Mouse (Mus musculus) NIH3T3 (cell line): ENCODE measurements around the gene Kdm5c.

Source experiments
- DNase-seq: peaks from one replicate; pipeline ENCODE4 v3.0.0-alpha.2; 2012; ENCODE audit warnings: low read depth

Kdm5c gene

GRCm38 (mm10) chrX:152232781-152233763 is at the start of gene Kdm5c:
Gene Kdm5c (plus strand): TSS chrX:152233020.
- DNase-seq, result peak; percentile 98

DNA sequence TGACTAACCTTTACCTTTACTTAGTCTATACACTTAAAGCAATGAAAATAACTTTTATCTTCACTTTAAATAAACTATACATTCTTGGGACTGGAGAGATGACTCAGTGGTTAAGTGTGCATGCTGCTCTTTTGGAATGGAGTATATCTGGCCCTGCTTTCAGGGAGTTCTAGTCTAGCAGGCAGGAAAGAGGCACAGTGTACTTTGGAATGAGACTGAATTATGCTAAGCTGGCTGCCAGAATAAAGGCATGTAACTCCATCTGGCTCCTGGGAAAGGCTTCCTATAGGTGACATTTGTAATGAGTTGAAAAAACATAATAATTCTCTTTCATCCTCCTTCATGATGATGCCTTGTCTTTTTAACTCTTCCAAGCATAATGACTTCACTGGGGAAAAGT is 45.7 kb upstream of the Kdm5c start:
- DNase-seq, result no peak

GRCm38 (mm10) chrX:152191266-152191665 is 41.6 kb upstream of the Kdm5c start:
- DNase-seq, result no peak

GRCm38 (mm10) chrX:152197814-152198648 is 34.8 kb upstream of the Kdm5c start:
- no peak for DNase-seq

DNA sequence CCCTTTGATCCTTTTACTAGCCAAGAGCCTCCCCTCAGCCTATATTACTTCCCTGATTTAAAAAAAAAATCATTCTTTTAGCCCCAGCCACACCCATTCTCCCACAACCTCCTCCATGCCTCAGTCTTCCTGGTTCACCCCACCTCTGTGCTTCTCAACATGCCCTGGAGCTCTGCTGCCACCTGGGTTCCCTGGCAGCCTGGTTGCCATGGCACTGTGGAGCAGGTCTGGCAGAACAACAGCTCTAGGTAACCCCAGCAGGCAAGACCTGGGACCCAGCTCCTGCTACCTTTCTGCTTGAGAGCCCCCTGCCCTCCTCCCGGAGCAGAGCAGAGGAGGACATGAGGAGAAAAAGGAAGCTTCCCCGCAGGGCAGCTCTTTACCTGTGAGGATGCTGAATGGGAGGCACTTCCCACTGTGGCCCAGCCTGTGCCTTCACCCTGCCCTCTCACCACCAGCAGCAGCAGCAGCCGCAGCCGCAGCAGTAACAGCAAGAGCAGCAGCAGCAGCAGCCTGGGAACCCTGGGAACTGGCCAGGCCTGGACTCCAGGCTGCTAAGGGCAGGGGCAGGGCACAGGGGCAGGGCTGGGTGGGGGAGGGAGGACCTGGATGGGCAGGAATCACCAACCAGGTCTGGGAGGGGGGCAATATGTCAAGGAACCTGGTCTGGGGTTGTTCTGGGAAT is 30.9 kb upstream of the Kdm5c start:
- no peak for DNase-seq

GRCm38 (mm10) chrX:152202422-152203103 is 30.3 kb upstream of the Kdm5c start:
- DNase-seq, result no peak

GRCm38 (mm10) chrX:152203247-152203646 is 29.6 kb upstream of the Kdm5c start:
- peak; percentile 42 for DNase-seq

DNA sequence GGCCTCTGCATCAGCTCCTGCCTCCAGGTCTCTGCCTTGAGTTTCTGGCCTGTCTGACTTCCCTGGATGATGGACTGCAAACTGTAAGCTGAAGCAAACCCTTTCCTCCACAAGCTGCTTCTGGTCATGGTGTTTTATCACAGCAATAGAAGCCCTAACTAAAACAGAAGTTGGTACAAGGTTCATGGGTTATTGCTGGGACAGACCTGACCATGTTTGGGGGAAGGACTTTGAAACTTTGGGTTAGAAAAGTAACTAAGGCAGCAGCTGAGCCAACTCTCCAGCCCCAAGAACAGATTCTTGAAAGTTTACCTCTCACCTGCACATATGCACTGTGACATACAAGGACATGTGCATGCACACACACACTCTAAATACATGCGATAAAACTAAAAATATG is 27.3 kb upstream of the Kdm5c start:
- DNase-seq, result no peak

- no peak for DNase-seq
Observed at GRCm38 (mm10) chrX:152214703-152215102, 18.1 kb upstream of the Kdm5c start.

DNA sequence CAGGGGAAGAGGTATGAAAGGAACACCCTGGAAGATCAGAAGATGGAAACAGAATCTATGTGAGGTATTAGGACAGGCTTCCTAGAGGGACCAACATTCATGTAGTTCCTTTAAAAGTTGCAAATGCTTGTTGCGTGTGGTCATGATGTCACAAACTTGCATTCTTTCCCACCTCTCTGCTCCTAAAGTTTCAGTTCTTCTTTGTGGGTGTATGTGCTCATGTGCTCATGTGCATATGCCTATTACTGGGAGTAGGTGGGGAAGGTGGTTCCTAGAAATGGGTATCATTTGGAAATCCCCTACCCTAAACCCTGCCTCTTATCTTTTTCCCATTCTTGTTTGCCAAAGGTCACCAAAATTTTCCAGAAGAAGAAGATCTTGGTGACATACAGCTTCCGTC is 14.3 kb upstream of the Kdm5c start:
- no peak for DNase-seq

DNA sequence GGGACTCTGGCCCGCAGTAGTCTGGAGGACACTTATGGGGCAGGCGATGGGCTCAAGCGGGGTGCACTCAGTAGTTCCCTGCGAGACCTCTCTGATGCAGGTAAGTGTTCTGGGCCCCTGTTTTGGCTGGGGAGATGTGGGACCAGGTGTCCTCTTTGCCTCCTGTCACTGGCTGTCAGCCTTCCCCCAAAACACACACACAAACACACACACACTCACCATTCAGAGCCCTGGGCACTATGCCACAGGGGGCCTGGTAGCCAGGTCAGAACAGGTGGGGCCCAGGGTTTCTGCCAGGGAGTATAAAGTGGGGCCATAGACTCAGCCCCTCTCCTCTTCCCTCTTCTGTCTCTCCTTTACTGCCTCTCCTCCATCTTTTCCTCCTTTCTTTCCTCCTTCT is 11.1 kb upstream of the Kdm5c start:
- no peak for DNase-seq

GRCm38 (mm10) chrX:152222226-152222625 is 10.6 kb upstream of the Kdm5c start:
- DNase-seq, result no peak

GRCm38 (mm10) chrX:152223313-152223712 is 9.5 kb upstream of the Kdm5c start:
- DNase-seq, result no peak

DNA sequence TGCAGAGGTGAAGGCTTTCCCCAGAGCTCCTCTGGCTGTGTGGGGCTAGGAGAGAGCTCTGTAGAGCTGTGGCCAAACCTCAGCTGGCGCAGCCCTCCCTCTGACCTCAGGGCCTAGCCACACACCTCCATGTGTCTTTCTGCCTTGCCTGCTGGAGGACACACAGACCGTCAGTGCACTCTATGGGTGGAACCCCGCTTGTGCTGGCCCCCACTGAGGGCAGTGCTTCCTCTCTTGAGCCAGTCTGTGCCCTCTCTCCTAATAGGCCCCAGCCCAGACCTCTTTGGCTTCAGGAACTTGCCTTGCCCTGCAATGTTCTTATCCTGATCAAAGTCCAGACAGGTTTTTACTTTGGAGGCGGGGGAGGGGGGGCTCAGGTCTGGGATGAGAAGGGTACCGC is 8.5 kb upstream of the Kdm5c start:
- DNase-seq, result no peak

DNA sequence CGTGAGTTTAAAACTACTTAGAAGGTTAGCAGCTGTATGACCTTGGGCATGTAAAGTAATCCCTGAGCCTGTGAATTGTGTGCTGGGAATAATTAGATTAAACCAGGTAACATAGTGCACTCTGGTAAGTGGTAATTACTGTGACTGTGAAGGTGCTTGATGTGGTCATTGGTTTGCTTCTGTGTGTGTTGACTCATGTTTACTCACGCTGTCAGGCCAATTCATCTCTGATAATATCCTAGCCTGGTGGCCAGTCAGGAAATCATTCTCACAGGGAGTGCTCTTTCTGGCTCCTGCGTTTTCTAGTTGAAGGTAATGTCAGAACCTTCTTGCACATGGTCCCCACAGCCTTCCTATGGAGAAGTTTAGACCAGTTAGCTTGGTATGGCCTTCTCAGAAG is 1.3 kb downstream of the Kdm5c start:
- DNase-seq, result peak; percentile 35

GRCm38 (mm10) chrX:152235758-152236157 is 2.9 kb downstream of the Kdm5c start:
- no peak for DNase-seq

DNA sequence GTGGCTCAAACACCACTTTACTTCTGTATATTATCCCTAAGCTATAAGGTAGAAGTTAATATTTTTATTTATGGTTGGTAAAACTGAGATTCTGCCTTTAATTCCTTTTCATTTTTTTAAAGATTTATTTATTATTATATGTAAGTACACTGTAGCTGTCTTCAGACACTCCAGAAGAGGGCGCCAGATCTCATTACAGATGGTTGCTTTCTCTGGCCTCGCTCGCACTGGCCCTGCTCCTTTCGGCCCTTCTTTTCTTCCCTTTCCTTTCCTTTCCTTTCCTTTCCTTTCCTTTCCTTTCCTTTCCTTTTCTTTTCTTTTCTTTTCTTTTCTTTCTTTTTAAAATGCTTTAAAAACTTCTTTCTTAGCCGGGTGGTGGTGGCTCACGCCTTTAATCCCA is 10.3 kb downstream of the Kdm5c start:
- peak; percentile 8 for DNase-seq

DNA sequence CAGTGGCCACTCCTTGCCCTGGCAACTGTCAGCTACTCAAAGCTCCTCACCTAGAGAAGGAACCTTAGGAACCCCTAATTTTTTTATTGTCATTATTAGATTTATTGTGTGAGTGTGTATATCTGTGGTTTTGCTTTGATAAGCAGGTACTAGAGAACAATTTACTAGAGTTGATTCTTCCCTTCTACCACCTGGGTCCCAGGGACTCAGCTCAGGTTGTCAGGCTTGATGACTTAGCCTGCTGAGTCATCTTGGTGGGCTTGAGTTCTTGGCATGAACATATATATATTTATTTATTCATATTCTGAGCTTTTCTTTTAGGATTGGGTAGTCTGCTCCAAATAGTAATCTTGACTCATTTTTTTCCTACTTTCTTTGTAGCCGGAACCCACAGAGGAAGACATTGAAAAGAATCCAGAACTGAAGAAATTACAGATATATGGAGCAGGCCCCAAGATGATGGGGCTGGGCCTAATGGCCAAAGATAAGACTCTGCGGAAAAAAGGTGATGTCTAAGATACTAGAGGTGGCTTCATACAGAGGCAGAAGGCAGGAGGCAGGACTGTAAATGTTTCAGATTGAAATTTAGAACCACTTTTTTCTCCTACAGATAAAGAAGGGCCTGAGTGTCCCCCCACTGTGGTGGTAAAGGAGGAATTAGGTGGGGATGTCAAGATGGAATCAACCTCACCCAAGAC is 11.8 kb downstream of the Kdm5c start:
- no peak for DNase-seq

DNA sequence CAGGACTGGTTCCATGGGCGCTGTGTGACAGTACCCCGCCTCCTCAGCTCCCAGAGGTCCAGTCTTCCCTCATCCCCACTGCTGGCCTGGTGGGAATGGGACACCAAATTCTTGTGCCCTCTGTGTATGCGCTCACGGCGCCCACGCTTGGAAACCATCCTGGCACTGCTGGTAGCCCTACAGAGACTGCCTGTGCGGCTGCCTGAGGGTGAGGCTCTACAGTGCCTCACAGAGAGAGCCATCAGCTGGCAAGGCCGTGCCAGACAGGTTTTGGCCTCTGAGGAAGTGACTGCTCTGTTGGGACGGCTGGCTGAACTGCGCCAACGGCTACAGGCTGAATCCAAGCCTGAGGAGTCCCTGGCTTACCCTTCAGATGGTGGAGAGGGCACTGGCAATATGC is 38.4 kb downstream of the Kdm5c start:
- DNase-seq, result no peak

DNA sequence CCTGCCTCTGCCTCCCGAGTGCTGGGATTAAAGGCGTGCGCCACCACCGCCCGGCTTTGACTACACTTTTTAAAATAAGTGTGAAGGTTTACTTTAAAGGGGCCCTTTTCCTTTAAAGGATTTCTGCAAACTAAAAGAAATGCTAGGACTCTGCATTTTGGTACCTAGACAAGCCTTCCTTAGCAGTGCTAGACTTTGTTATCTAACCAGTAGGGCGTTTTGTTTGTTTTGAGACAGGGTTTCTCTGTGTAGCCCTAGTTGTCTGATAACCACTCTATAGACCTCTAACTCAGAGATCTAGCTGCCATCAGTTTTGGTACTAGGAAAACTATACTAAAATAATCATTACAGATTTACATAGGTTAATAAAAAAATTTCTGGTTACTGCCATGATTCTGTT is 46.6 kb downstream of the Kdm5c start:
- no peak for DNase-seq

- no peak for DNase-seq
Observed at GRCm38 (mm10) chrX:152284746-152285145, 51.9 kb downstream of the Kdm5c start.
